Mouse (Mus musculus) brain, embryonic 14.5 days (tissue): ENCODE measurements around the gene Tmem178. TPM values are rescaled to one million over a fixed set of nuclear protein-coding genes. Genes with fewer than 3 reads are reported as not detected.
"Not testable (repeated sequence)": the region's sequence is repeated elsewhere in the genome, so short reads cannot be mapped to it uniquely, and the experiment has no call there.

Source experiments
- DNase-seq: peaks from one replicate; pipeline ENCODE4 v3.0.0-alpha.2; 2011; ENCODE audit warnings: low read depth
- CTCF ChIP-seq: fragments of 200-500 bp; IDR thresholded peaks from 2 replicates; pipeline ENCODE4 v1.5.1; 2012; ENCODE audit warnings: inconsistent platforms, mild to moderate bottlenecking, moderate library complexity, borderline replicate concordance; ENCODE audit not compliant: insufficient read depth, insufficient read length; ENCODE audit errors: extremely low read depth
- POLR2A ChIP-seq: fragments of 200-500 bp; IDR thresholded peaks from 2 replicates; pipeline ENCODE4 v1.6.1; 2012; ENCODE audit warnings: mild to moderate bottlenecking, inconsistent platforms, borderline replicate concordance; ENCODE audit not compliant: poor library complexity, insufficient read depth, insufficient read length, severe bottlenecking; ENCODE audit errors: extremely low read depth
- polyA plus RNA-seq: library from polyadenylated mRNA; depleted of rRNA; stranded (reverse); fragments of >200 nt; gene quantifications from 2 replicates; pipeline ENCODE4 v1.2.3, GENCODE M21; 2012

The Tmem178 gene
- polyA plus RNA-seq, 1 experiment, result 31.8 TPM

- DNase-seq, result peak; percentile 91
- TF ChIP-seq CTCF (no peak), POLR2A (no peak)
Observed at GRCm38 (mm10) chr17:80921286-80922134, 22.9 kb upstream of the Tmem178 start.

- no peak for TF ChIP-seq POLR2A
- TF ChIP-seq CTCF, result no peak
Observed at GRCm38 (mm10) chr17:80925554-80925953, 18.9 kb upstream of the Tmem178 start.

GRCm38 (mm10) chr17:80927151-80927550, 17.3 kb upstream of the Tmem178 start:
- TF ChIP-seq CTCF (no peak), POLR2A (no peak)
- DNase-seq, result no peak

More at GRCm38 (mm10) chr17:80925554-80925953, 18.9 kb upstream of the Tmem178 start:
- no peak for DNase-seq

GRCm38 (mm10) chr17:80932716-80933115, 11.7 kb upstream of the Tmem178 start:
- TF ChIP-seq CTCF (no peak), POLR2A (no peak)
- DNase-seq, result no peak

GRCm38 (mm10) chr17:80933401-80934029, 10.9 kb upstream of the Tmem178 start:
- TF ChIP-seq POLR2A, result no peak
- DNase-seq, result no peak

- no peak for DNase-seq
- TF ChIP-seq CTCF (no peak), POLR2A (no peak)
Observed at GRCm38 (mm10) chr17:80935807-80936519, 8.5 kb upstream of the Tmem178 start.

- DNase-seq, result no peak
- no peak for TF ChIP-seq CTCF
- TF ChIP-seq POLR2A, result no peak
Observed at GRCm38 (mm10) chr17:80936521-80936920, 7.9 kb upstream of the Tmem178 start.

GRCm38 (mm10) chr17:80939833-80940232, 4.6 kb upstream of the Tmem178 start:
- TF ChIP-seq POLR2A (no peak), CTCF (no peak)
- DNase-seq, result no peak

- DNase-seq, result no peak
- no peak for TF ChIP-seq POLR2A
- no peak for TF ChIP-seq CTCF
Observed at GRCm38 (mm10) chr17:80941857-80942256, 2.6 kb upstream of the Tmem178 start.

GRCm38 (mm10) chr17:80943835-80944529, 450 bp upstream of the Tmem178 start:
- TF ChIP-seq CTCF (no peak), POLR2A (no peak)
- DNase-seq, result no peak

GRCm38 (mm10) chr17:80945510-80945909, 1.1 kb downstream of the Tmem178 start:
- DNase-seq, result not testable (repeated sequence)
